Mouse (Mus musculus) ES-E14 (cell line): ENCODE results near the gene Theg. TPM values are rescaled to one million over a fixed set of nuclear protein-coding genes. Genes with fewer than 3 reads are reported as not detected.

ENCODE experiments used
- DNase-seq: peaks from one replicate; pipeline ENCODE4 v3.0.0-alpha.2; 2013; ENCODE audit warnings: low read depth, low spot score
- H3K27ac ChIP-seq: 2 replicates; pipeline ENCODE4 v1.5.1; 2012; ENCODE audit warnings: low read depth, mild to moderate bottlenecking, low read length, moderate library complexity, mixed read lengths; ENCODE audit not compliant: poor library complexity, insufficient read depth, severe bottlenecking
- H3K36me3 ChIP-seq: 2 replicates; pipeline ENCODE4 v1.6.1; 2012; ENCODE audit warnings: mild to moderate bottlenecking, low read length, moderate library complexity, mixed read lengths; ENCODE audit not compliant: control insufficient read depth, poor library complexity, insufficient read depth, severe bottlenecking
- H3K4me1 ChIP-seq, 2 experiments: fragments of 150-350 bp in 1 of 2; sonication (generic) in 1 of 2; 2 replicates each; pipeline ENCODE4 v1.6.1; 2012; ENCODE audit warnings: low read length in 2 of 2, mild to moderate bottlenecking in 1 of 2, mixed read lengths in 1 of 2; ENCODE audit not compliant: control insufficient read depth in 2 of 2, insufficient read depth in 2 of 2, poor library complexity in 1 of 2
- H3K4me3 ChIP-seq, 2 experiments: fragments of 150-350 bp in 1 of 2; sonication (generic) in 1 of 2; 2 replicates each; pipeline ENCODE4 v1.5.1; 2012; ENCODE audit warnings: low read length in 2 of 2, low read depth in 1 of 2, mild to moderate bottlenecking in 1 of 2, mixed read lengths in 1 of 2; ENCODE audit not compliant: insufficient read depth in 1 of 2, poor library complexity in 1 of 2, severe bottlenecking in 1 of 2
- H3K9ac ChIP-seq: 2 replicates; pipeline ENCODE4 v1.6.1; 2012; ENCODE audit warnings: low read depth, mild to moderate bottlenecking, low read length, mixed read lengths; ENCODE audit not compliant: poor library complexity, insufficient read depth, severe bottlenecking
- H3K9me3 ChIP-seq: fragments of 150-350 bp; sonication (generic); 2 replicates; pipeline ENCODE4 v1.6.1; 2012; ENCODE audit warnings: low read depth, mild to moderate bottlenecking, low read length; ENCODE audit not compliant: control insufficient read depth, insufficient read depth
- CHD2 ChIP-seq: IDR thresholded peaks from 2 replicates; pipeline ENCODE4 v1.6.1; 2014; ENCODE audit warnings: mild to moderate bottlenecking, low read depth, low read length, inconsistent platforms
- HCFC1 ChIP-seq: IDR thresholded peaks from 2 replicates; pipeline ENCODE4 v1.6.1; 2012; ENCODE audit warnings: low read length, inconsistent platforms, borderline replicate concordance; ENCODE audit not compliant: insufficient read depth
- MAFK ChIP-seq: IDR thresholded peaks from 2 replicates; pipeline ENCODE4 v1.6.1; 2014; ENCODE audit warnings: mild to moderate bottlenecking, low read depth, low read length, inconsistent platforms; ENCODE audit not compliant: insufficient read depth
- ZC3H11A ChIP-seq: IDR thresholded peaks from 2 replicates; pipeline ENCODE4 v1.6.1; 2012; ENCODE audit warnings: low read depth, mild to moderate bottlenecking, inconsistent platforms, low read length, borderline replicate concordance
- ZNF384 ChIP-seq: IDR thresholded peaks from 2 replicates; pipeline ENCODE4 v1.6.1; 2012; ENCODE audit warnings: low read depth, low read length, inconsistent platforms
- in situ Hi-C, 2 experiments: fragments of 600-800 bp; cut with MboI; formaldehyde crosslinking; loops; one replicate each; pipeline ENCODE4 v1.15.1; 2025; ENCODE audit warnings: low sequenced_read_pairs in 2 of 2, inconsistent platforms in 1 of 2; ENCODE audit not compliant: unreplicated experiment in 2 of 2
- total RNA-seq: library from RNA; depleted of rRNA; stranded (reverse); fragments of 300-350 nt; gene quantifications from 2 replicates; pipeline ENCODE4 v1.2.3, GENCODE M21; 2012

The Theg gene
- total RNA-seq, 1 experiment: not detected

DNA sequence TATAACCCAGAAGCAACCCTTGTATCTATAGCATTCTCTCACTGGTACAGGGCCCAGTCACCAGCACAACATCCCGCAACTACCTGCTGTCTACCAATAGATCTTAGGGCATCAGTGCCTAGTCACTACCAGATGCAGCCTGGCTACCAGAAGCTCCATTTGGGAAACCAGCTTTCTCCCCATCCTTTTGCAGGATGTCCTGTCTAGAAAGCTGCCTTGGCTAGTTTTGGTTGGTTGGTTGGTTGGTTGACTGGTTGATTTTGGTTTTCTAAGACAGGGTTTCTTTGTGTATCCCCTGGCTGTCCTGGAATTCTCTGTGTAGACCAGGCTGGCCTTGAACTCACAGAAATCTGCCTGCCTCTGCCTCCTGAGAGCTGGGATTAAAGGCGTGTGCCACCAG, 27.4 kb downstream of the Theg start:
- TF ChIP-seq ZNF384 (no peak), HCFC1 (no peak)
- no peak for DNase-seq
- Histone ChIP-seq H3K4me1 (peaks cover 0 to 2% of the 10 kb centered on the region in 2 experiments; a peak in 1 of 4 replicates), H3K27ac (no peak overlapping the region), H3K9ac (no peak overlapping the region), H3K4me3 (no peak overlapping the region), H3K9me3 (no peaks in the 10 kb centered on the region), H3K36me3 (no peaks in the 10 kb centered on the region)
- in situ Hi-C loops: no loop called here

GRCm38 (mm10) chr10:79557496-79557895, 29.6 kb downstream of the Theg start:
- TF ChIP-seq CHD2: no peak
- TF ChIP-seq HCFC1: no peak
- TF ChIP-seq MAFK: no peak
- no peak for TF ChIP-seq ZNF384
- TF ChIP-seq ZC3H11A: no peak
- H3K27ac ChIP-seq: no peak overlapping the region
- no peak overlapping the region for H3K4me3 ChIP-seq
- peaks cover 0 to 11% of the 10 kb centered on the region in 2 experiments; a peak in 1 of 4 replicates for H3K4me1 ChIP-seq
- no peak for DNase-seq
- in situ Hi-C loops: no loop called here
- no peak overlapping the region for H3K9ac ChIP-seq
- H3K9me3 ChIP-seq: no peaks in the 10 kb centered on the region
- no peaks in the 10 kb centered on the region for H3K36me3 ChIP-seq

GRCm38 (mm10) chr10:79556951-79557350, 30.2 kb downstream of the Theg start:
- Histone ChIP-seq H3K9ac (no peak overlapping the region), H3K9me3 (no peaks in the 10 kb centered on the region), H3K36me3 (no peaks in the 10 kb centered on the region), H3K27ac (no peak overlapping the region), H3K4me3 (no peak overlapping the region), H3K4me1 (peaks cover 0 to 15% of the 10 kb centered on the region in 2 experiments; a peak in 1 of 4 replicates)
- in situ Hi-C loops: no loop called here
- TF ChIP-seq HCFC1: no peak
- TF ChIP-seq ZC3H11A: no peak
- TF ChIP-seq MAFK: no peak
- no peak for TF ChIP-seq ZNF384
- no peak for TF ChIP-seq CHD2
- no peak for DNase-seq

- Histone ChIP-seq H3K4me1 (peaks cover 0 to 15% of the 10 kb centered on the region in 2 experiments; a peak in 1 of 4 replicates), H3K27ac (no peak overlapping the region), H3K36me3 (peaks cover 4% of the 10 kb centered on the region; the same call in 1 of the 2 replicates), H3K9me3 (no peaks in the 10 kb centered on the region), H3K9ac (peak overlapping the region; percentile 68), H3K4me3 (peak overlapping the region; percentile 81 to 90)
- TF ChIP-seq ZNF384 (no peak), ZC3H11A (no peak), CHD2 (no peak), HCFC1 (no peak), MAFK (no peak)
- in situ Hi-C loops: no loop called here
- DNase-seq: no peak
Measured at GRCm38 (mm10) chr10:79555238-79555724, 31.9 kb downstream of the Theg start.
